In the genomic region with DNA sequence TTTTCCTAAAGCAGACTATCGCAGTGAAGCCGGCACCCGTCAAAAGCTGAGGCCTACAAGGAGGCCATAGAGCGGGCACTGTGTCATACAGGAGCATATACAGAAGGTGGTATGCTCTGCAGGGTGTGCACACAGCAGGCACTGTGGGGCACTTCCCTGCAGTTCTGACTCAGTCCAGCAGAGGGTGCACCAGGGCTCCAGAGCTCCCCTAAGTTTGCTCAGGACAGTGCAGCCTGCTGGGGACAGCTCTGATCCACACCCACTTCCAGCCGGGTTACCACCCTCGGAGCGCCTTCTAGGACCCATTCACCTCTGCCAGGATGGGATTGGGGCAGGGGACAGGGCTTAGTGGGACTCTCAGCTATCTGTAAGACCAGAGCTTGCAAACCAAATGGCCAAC, we compare ENCODE assay signal across 9 mouse cellular contexts. TPM values are rescaled to one million over a fixed set of nuclear protein-coding genes. Genes with fewer than 3 reads are reported as not detected.
DNase-seq lines count a peak whose midpoint lies in the region; ATAC-seq lines count a peak whose summit lies in the region.
"Had no signal": no experiment of that assay in that cellular context is flagged by ENCODE, and none has a peak within 500 bp of the region (broad histone marks: within the 10 kb centered on the region; RNA-seq: fewer than 3 reads in every experiment).

No protein-coding gene starts in this region.

- 5% methylated on average over 7 of the region's 7 CpGs for WGBS in hindbrain, embryonic 12.5 days

- no peaks in the 10 kb centered on the region for H3K9me3 ChIP-seq in hindbrain, embryonic 12.5 days (replicated peaks)

- peaks cover 13% of the 10 kb centered on the region for H3K4me1 ChIP-seq in hindbrain, embryonic 12.5 days

- no peak overlapping the region for H3K4me3 ChIP-seq in hindbrain, embryonic 12.5 days
- H3K4me3 ChIP-seq: myocyte had no signal

- DNase-seq in NIH3T3 (ENCODE audit: low read depth) = peak; percentile 93
- peak; percentile 83 for DNase-seq in cerebellum, adult 9-11 months
- peak; percentile 56 to 77 for DNase-seq in frontal cortex, postnatal 14 days (ENCODE audit: low spot score in 2 of 2)
- DNase-seq in layer of hippocampus, postnatal 14 days (ENCODE audit: low spot score in 2 of 2) = peak; percentile 78 to 82
- DNase-seq in lung, postnatal 36 days = peak; percentile 92
- peak; percentile 78 for DNase-seq in retina, postnatal 7 days (ENCODE audit: low read depth, low spot score)
- DNase-seq in urinary bladder, adult 18-20 months (ENCODE audit: low spot score in 2 of 2) = peak; percentile 69 to 93

- peak; percentile 55 for ATAC-seq in hindbrain, embryonic 12.5 days (ENCODE audit: low FRiP score)

- no peak overlapping the region for H3K27ac ChIP-seq in hindbrain, embryonic 12.5 days

- H3K27me3 ChIP-seq in hindbrain, embryonic 12.5 days = peaks cover 98% of the 10 kb centered on the region

- H3K36me3 ChIP-seq in hindbrain, embryonic 12.5 days = no peaks in the 10 kb centered on the region

- H3K4me2 ChIP-seq in hindbrain, embryonic 12.5 days (replicated peaks) = no peak overlapping the region

- no peak overlapping the region for H3K9ac ChIP-seq in hindbrain, embryonic 12.5 days

RNA-seq across cellular contexts. Expression of gene Adamtsl5, which starts 2.1 kb away (rescaled TPM):
- 0.38 and 0.77 TPM in 2 replicates for polyA plus RNA-seq in hindbrain, embryonic 12.5 days (2016; fragmentation: Nextera tagmentation; extraction: Ambion mirVana)
- 1 to 10 TPM; 2.0 to 2.8 TPM for total RNA-seq in layer of hippocampus, postnatal 14 days (2021)

RNA-seq across cellular contexts. Expression of gene Plk5, which starts 6.0 kb away (rescaled TPM):
- polyA plus RNA-seq in hindbrain, embryonic 12.5 days (2016; fragmentation: Nextera tagmentation; extraction: Ambion mirVana) = 0.35 and 0.50 TPM in 2 replicates
- total RNA-seq in layer of hippocampus, postnatal 14 days (2021) = 1 to 10 TPM; 3.2 to 3.4 TPM

RNA-seq across cellular contexts. Expression of gene Reep6, which starts 20.5 kb away (rescaled TPM):
- 3.2 and 4.1 TPM in 2 replicates for polyA plus RNA-seq in hindbrain, embryonic 12.5 days (2016; fragmentation: Nextera tagmentation; extraction: Ambion mirVana)
- 10 to 100 TPM; 10.1 to 10.6 TPM for total RNA-seq in layer of hippocampus, postnatal 14 days (2021)

RNA-seq across cellular contexts. Expression of gene Pcsk4, which starts 21.0 kb away (rescaled TPM):
- polyA plus RNA-seq in hindbrain, embryonic 12.5 days (2016; fragmentation: Nextera tagmentation; extraction: Ambion mirVana) = 2.2 and 2.8 TPM in 2 replicates
- total RNA-seq in layer of hippocampus, postnatal 14 days (2021) = 1 to 10 TPM; 3.2 to 4.4 TPM

RNA-seq across cellular contexts. Expression of gene 2310011J03Rik, which starts 30.0 kb away (rescaled TPM):
- 38.4 and 39.7 TPM in 2 replicates for polyA plus RNA-seq in hindbrain, embryonic 12.5 days (2016; fragmentation: Nextera tagmentation; extraction: Ambion mirVana)
- 10 to 100 TPM; 20.4 to 23.1 TPM for total RNA-seq in layer of hippocampus, postnatal 14 days (2021)
